Mouse (Mus musculus) cerebellum, adult 2 months (tissue): ENCODE measurements at regions not wholly inside any gene's neighbourhood (a gene's known extent, or its start where the extent isn't known, plus 50 kb on each side); places are given as distances from the start of the nearest gene placed in this dataset.

Source experiments
- DNase-seq, 2 experiments: peaks; one replicate each; pipeline ENCODE4 v3.0.0; 2021
- H3K27ac ChIP-seq: fragments of 200-500 bp; 2 replicates; pipeline ENCODE4 v1.5.1; 2012; ENCODE audit warnings: low read length, control low read depth, inconsistent platforms; ENCODE audit not compliant: insufficient read depth
- H3K27me3 ChIP-seq: fragments of 200-500 bp; 2 replicates; pipeline ENCODE4 v1.6.1; 2012; ENCODE audit warnings: inconsistent platforms, mild to moderate bottlenecking, low read length, moderate library complexity; ENCODE audit not compliant: control insufficient read depth, insufficient read depth
- H3K4me1 ChIP-seq: fragments of 200-500 bp; 2 replicates; pipeline ENCODE4 v1.6.1; 2011; ENCODE audit warnings: low read length; ENCODE audit not compliant: control insufficient read depth, insufficient read depth
- H3K4me3 ChIP-seq: fragments of 200-500 bp; replicated peaks from 2 replicates; pipeline ENCODE3; 2011; ENCODE audit warnings: mild to moderate bottlenecking, low read depth, low read length, control low read depth; ENCODE audit not compliant: insufficient read depth
- CTCF ChIP-seq: fragments of 200-500 bp; IDR thresholded peaks from 2 replicates; pipeline ENCODE4 v1.5.1; 2011; ENCODE audit warnings: low read depth, mild to moderate bottlenecking, control low read depth, low read length, moderate library complexity, borderline replicate concordance; ENCODE audit not compliant: insufficient read depth
- POLR2A ChIP-seq: fragments of 200-500 bp; IDR thresholded peaks from 2 replicates; pipeline ENCODE4 v1.6.1; 2011; ENCODE audit warnings: low read length, control low read depth, borderline replicate concordance; ENCODE audit not compliant: insufficient read depth
- WGBS: fragments of 180-500 bp; shearing (Covaris S2); methylation state at CpG from one replicate; pipeline ENCODE4 v1.1.7; 2018; 5-methylcytosine and 5-hydroxymethylcytosine counted together

GRCm38 (mm10) chr10:9509092-9509671 lies 165.8 kb downstream of the Samd5 start:
- 66% methylated on average over 17 of the region's 17 CpGs for WGBS
- DNase-seq: no peak
- TF ChIP-seq POLR2A (no peak), CTCF (no peak)
- Histone ChIP-seq H3K4me3 (no peak overlapping the region), H3K27ac (no peak overlapping the region), H3K27me3 (no peaks in the 10 kb centered on the region), H3K4me1 (no peaks in the 10 kb centered on the region)

- no peaks in the 10 kb centered on the region for H3K4me1 ChIP-seq
- no peak for DNase-seq
- TF ChIP-seq CTCF (no peak), POLR2A (no peak)
- no peaks in the 10 kb centered on the region for H3K27me3 ChIP-seq
- no peak overlapping the region for H3K27ac ChIP-seq
- 68% methylated on average over 11 of the region's 11 CpGs for WGBS
- H3K4me3 ChIP-seq: no peak overlapping the region
These were observed 171.2 kb downstream of the Samd5 start for GRCm38 (mm10) chr10:9503569-9504493.

- H3K27ac ChIP-seq: no peak overlapping the region
- 57% methylated on average over 3 of the region's 3 CpGs for WGBS
- H3K4me1 ChIP-seq: no peaks in the 10 kb centered on the region
- TF ChIP-seq CTCF: no peak
- no peak for TF ChIP-seq POLR2A
- H3K4me3 ChIP-seq: no peak overlapping the region
- DNase-seq: no peak
- no peaks in the 10 kb centered on the region for H3K27me3 ChIP-seq
These were observed 176.5 kb downstream of the Samd5 start for GRCm38 (mm10) chr10:9498550-9498949.

GRCm38 (mm10) chr10:9497021-9497420 lies 178.0 kb downstream of the Samd5 start:
- TF ChIP-seq CTCF (no peak), POLR2A (no peak)
- DNase-seq: no peak
- WGBS: 100% methylated on average over 1 of the region's 1 CpGs
- Histone ChIP-seq H3K27ac (no peak overlapping the region), H3K27me3 (no peaks in the 10 kb centered on the region), H3K4me1 (no peaks in the 10 kb centered on the region), H3K4me3 (no peak overlapping the region)

GRCm38 (mm10) chr10:9495143-9495651 lies 179.8 kb downstream of the Samd5 start:
- TF ChIP-seq CTCF (no peak), POLR2A (no peak)
- no peak overlapping the region for H3K4me3 ChIP-seq
- H3K4me1 ChIP-seq: no peaks in the 10 kb centered on the region
- DNase-seq: no peak
- no peak overlapping the region for H3K27ac ChIP-seq
- H3K27me3 ChIP-seq: no peaks in the 10 kb centered on the region
- WGBS: 46% methylated on average over 6 of the region's 6 CpGs

GRCm38 (mm10) chr10:9490416-9490815 lies 184.6 kb downstream of the Samd5 start:
- WGBS: 76% methylated on average over 2 of the region's 2 CpGs
- Histone ChIP-seq H3K27me3 (no peaks in the 10 kb centered on the region), H3K4me3 (no peak overlapping the region), H3K4me1 (no peaks in the 10 kb centered on the region), H3K27ac (no peak overlapping the region)
- TF ChIP-seq POLR2A (no peak), CTCF (no peak)
- no peak for DNase-seq

- no peaks in the 10 kb centered on the region for H3K27me3 ChIP-seq
- no peaks in the 10 kb centered on the region for H3K4me1 ChIP-seq
- no peak for DNase-seq
- H3K27ac ChIP-seq: no peak overlapping the region
- TF ChIP-seq CTCF: no peak
- WGBS: 73% methylated on average over 6 of the region's 6 CpGs
- H3K4me3 ChIP-seq: no peak overlapping the region
These were observed 212.6 kb downstream of the Samd5 start for GRCm38 (mm10) chr10:9462361-9462760.

- 58% methylated on average over 6 of the region's 6 CpGs for WGBS
These were observed 215.9 kb downstream of the Samd5 start for GRCm38 (mm10) chr10:9459145-9459544.

More at GRCm38 (mm10) chr10:9459145-9459544, 215.9 kb downstream of the Samd5 start:
- H3K27ac ChIP-seq: no peak overlapping the region
- H3K27me3 ChIP-seq: no peaks in the 10 kb centered on the region
- DNase-seq: no peak
- no peaks in the 10 kb centered on the region for H3K4me1 ChIP-seq
- TF ChIP-seq POLR2A: no peak
- TF ChIP-seq CTCF: no peak
- H3K4me3 ChIP-seq: no peak overlapping the region
